Mouse (Mus musculus) forebrain, embryonic 16.5 days (tissue): ENCODE data around the gene Srebf2. TPM values are rescaled to one million over a fixed set of nuclear protein-coding genes. Genes with fewer than 3 reads are reported as not detected.
A peak's percentile ranks its signal among the peaks of the same experiment; 100 is the strongest.
"Not testable (repeated sequence)": the region's sequence is repeated elsewhere in the genome, so short reads cannot be mapped to it uniquely, and the experiment has no call there.

Experiments used
- ATAC-seq: fragments of 200-750 bp; cut with Nextera tagmentation; 2 replicates; pipeline ENCODE4 v1.8.0; 2017; ENCODE audit warnings: mild to moderate bottlenecking, moderate library complexity
- H3K27ac ChIP-seq: fragments of 300-500 bp; sonication (generic); 2 replicates; pipeline ENCODE4 v1.5.1; 2014; ENCODE audit warnings: low read length, control low read depth
- H3K27me3 ChIP-seq: fragments of 300-500 bp; sonication (generic); replicated peaks from 2 replicates; pipeline ENCODE4 v1.6.1; 2014; ENCODE audit warnings: low read length; ENCODE audit not compliant: control insufficient read depth, insufficient read depth
- H3K36me3 ChIP-seq: fragments of 300-500 bp; sonication (generic); 2 replicates; pipeline ENCODE4 v1.6.1; 2014; ENCODE audit not compliant: control insufficient read depth, insufficient read depth
- H3K4me1 ChIP-seq: fragments of 300-500 bp; sonication (generic); replicated peaks from 2 replicates; pipeline ENCODE4 v1.6.1; 2014; ENCODE audit warnings: low read length; ENCODE audit not compliant: control insufficient read depth, insufficient read depth
- H3K4me2 ChIP-seq: fragments of 300-500 bp; sonication (generic); 2 replicates; pipeline ENCODE4 v1.6.1; 2014; ENCODE audit warnings: mild to moderate bottlenecking, low read length, control low read depth
- H3K4me3 ChIP-seq: fragments of 300-500 bp; sonication (generic); replicated peaks from 2 replicates; pipeline ENCODE4 v1.5.1; 2014; ENCODE audit warnings: mild to moderate bottlenecking, low read length, control low read depth
- H3K9ac ChIP-seq: fragments of 300-500 bp; sonication (generic); replicated peaks from 2 replicates; pipeline ENCODE4 v1.6.1; 2014; ENCODE audit warnings: low read depth, low read length, control low read depth
- H3K9me3 ChIP-seq: fragments of 300-500 bp; sonication (generic); 2 replicates; pipeline ENCODE4 v1.6.1; 2016; ENCODE audit warnings: low read length; ENCODE audit not compliant: control insufficient read depth
- WGBS: fragments of 180-500 bp; shearing (Covaris S2); extraction: QIAGEN DNeasy Blood & Tissue Kit; methylation state at CpG from one replicate; pipeline ENCODE4 v1.1.7; 2014; 5-methylcytosine and 5-hydroxymethylcytosine counted together
- polyA plus RNA-seq: library from polyadenylated mRNA; unstranded; fragments of >200 nt; fragmentation: Nextera tagmentation; extraction: Ambion mirVana; gene quantifications from 2 replicates; pipeline ENCODE4 v1.2.1, GENCODE M21; 2015

Srebf2 gene
- polyA plus RNA-seq, 1 experiment from 2014 or later: 229 TPM

DNA sequence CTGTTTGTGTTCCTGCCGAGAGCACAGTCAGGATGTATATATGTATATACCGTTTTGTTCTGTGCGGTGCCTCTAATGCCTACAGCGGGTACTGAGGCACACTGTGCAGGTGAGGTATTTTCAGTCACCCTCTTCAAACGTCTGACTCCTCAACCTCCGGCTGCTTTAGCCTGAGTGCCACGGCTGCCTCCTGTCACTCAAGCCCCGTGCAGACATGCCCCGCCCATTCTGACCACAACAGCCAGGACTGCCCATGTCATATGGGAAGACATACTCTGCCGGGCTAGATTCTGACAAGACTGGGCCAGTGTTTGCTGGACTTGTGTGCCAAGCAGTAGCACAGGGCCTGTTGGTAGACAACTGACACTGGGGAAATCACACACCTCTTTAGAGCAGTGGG is 88.7 kb downstream of the Srebf2 start:
- no peak overlapping the region for H3K27ac ChIP-seq
- H3K36me3 ChIP-seq: no peaks in the 10 kb centered on the region
- no peak overlapping the region for H3K9ac ChIP-seq
- H3K27me3 ChIP-seq: no peaks in the 10 kb centered on the region
- peaks cover 9% of the 10 kb centered on the region for H3K4me1 ChIP-seq
- H3K9me3 ChIP-seq: no peaks in the 10 kb centered on the region
- no peak for ATAC-seq
- no peak overlapping the region for H3K4me3 ChIP-seq
- 73% methylated on average over 10 of the region's 10 CpGs for WGBS
- H3K4me2 ChIP-seq: no peak overlapping the region

DNA sequence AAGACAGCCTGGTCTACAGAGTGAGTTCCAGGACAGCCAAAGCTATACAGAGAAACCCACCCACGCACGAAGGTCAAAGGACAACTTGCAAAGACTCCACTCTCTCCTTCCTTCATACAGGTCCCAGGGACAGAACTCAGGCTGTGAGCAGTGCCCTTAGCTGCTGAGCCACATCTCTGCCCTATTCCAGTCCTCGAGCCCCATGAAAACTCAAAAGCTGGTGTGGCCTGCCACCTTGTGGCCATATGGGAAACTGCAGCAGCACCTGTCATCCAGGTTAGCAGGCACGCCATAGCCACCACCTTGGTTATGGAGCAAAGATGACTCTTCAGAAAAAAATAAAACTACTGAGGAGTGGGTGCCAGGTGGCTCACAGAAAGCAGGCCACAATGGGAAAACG is 89.6 kb downstream of the Srebf2 start:
- no peaks in the 10 kb centered on the region for H3K36me3 ChIP-seq
- H3K9ac ChIP-seq: no peak overlapping the region
- peaks cover 9% of the 10 kb centered on the region for H3K4me1 ChIP-seq
- no peak overlapping the region for H3K27ac ChIP-seq
- ATAC-seq: peak; percentile 74
- H3K9me3 ChIP-seq: no peaks in the 10 kb centered on the region
- WGBS: 18% methylated on average over 5 of the region's 5 CpGs
- H3K4me3 ChIP-seq: no peak overlapping the region
- no peak overlapping the region for H3K4me2 ChIP-seq
- H3K27me3 ChIP-seq: no peaks in the 10 kb centered on the region

DNA sequence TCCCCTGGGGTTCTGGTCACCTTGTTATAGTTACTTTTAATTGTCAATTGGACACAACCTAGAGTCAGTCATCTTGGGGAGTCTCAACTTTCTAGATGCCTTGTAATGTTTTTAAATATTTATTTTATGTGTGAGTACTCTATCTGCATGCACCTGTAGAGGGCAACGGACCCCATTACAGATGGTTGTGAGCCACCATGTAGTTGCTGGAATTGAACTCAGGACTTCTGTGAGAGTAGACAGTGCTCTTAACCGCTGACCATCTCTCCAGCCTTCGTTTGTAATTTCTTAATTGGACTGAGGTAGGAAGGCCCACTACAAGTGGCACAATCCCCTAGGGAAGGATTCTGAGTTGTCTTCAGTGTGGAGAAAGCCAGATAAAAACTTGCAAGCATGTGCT is 96.3 kb downstream of the Srebf2 start:
- no peaks in the 10 kb centered on the region for H3K27me3 ChIP-seq
- no peak overlapping the region for H3K27ac ChIP-seq
- H3K36me3 ChIP-seq: no peaks in the 10 kb centered on the region
- H3K4me3 ChIP-seq: peak overlapping the region; percentile 82
- H3K9me3 ChIP-seq: no peaks in the 10 kb centered on the region
- H3K9ac ChIP-seq: no peak overlapping the region; the same call in 1 of the 2 replicates
- peaks cover 7% of the 10 kb centered on the region for H3K4me1 ChIP-seq
- 63% methylated on average over 3 of the region's 3 CpGs for WGBS
- no peak for ATAC-seq
- peak overlapping the region; percentile 93 for H3K4me2 ChIP-seq

DNA sequence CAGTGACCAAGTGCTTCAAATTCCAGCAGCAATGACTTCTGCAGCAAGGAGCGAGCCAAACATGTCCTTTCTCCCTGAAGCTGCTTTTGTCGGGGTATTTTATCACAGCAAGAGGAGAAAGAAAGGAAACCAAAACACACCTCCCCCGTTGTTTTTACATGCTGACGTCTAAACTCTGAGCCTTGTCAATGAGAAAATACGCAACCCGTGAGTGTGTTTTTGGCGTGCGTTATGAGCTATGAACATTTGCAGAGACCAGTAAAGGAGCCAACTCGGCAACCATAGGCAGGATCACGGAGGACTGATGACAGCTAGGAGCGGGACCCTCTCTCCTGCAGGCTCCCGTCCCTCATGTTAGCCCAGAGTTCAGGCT is 96.7 kb downstream of the Srebf2 start:
- peak overlapping the region; percentile 82 for H3K4me3 ChIP-seq
- no peaks in the 10 kb centered on the region for H3K36me3 ChIP-seq
- H3K4me2 ChIP-seq: peak overlapping the region; percentile 93
- ATAC-seq: peak; percentile 18; the same call in 1 of the 2 replicates
- WGBS: 3% methylated on average over 12 of the region's 12 CpGs
- 0 out of 2 replicates have a peak overlapping the region, but pooled peaks have one; percentile 16 for H3K27ac ChIP-seq
- H3K9ac ChIP-seq: peak overlapping the region; percentile 63
- no peaks in the 10 kb centered on the region for H3K27me3 ChIP-seq
- H3K4me1 ChIP-seq: peaks cover 7% of the 10 kb centered on the region
- no peaks in the 10 kb centered on the region for H3K9me3 ChIP-seq

DNA sequence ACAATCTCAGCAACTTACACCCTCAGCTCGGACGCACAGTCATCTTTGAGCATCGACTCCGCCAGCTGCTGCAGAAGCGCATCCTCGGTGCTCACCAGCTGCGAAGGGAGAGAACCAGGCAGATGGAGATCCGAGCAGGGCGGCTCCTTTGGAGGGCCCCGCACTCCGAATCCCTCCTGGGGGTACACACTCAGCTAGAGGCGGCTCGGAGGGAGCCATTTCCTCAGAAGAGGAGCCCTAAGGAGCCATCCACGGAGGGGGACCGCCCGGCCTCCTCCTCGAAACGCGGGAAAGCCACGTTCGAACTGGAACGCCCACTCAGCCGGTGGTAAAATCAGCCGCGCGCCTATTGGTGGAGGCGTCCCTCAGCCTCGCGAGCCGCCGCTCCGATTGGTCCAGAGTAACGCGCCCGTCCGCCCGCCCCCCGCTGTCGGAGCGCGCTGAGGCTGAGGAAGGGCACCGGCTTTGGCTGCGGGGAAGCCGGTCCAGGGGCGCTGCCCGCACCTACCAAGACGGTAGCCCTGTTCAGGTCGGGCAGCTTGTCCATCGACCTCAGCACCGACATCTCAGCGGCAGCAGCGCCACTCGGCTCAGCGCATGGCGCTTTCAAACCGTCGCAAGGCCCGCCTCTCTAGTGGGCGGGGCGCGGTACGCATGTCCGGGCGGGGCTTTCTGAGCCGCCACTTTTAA is 97.3 kb downstream of the Srebf2 start, which contains the start of gene Cenpm:
TSS of gene Cenpm (minus strand) at position 634 of the 690 bp plus-strand sequence.
- Histone ChIP-seq H3K4me1 (peaks cover 7% of the 10 kb centered on the region), H3K9ac (peak within 1 kb of the TSS; percentile 63), H3K9me3 (no peaks in the 10 kb centered on the region), H3K27ac (peak within 1 kb of the TSS; percentile 81), H3K27me3 (no peaks in the 10 kb centered on the region), H3K4me3 (peak within 1 kb of the TSS; percentile 82), H3K36me3 (no peaks in the 10 kb centered on the region), H3K4me2 (peak within 1 kb of the TSS; percentile 93)
- under 1% methylated on average over 65 of the region's 65 CpGs for WGBS
- peak; percentile 99 for ATAC-seq

DNA sequence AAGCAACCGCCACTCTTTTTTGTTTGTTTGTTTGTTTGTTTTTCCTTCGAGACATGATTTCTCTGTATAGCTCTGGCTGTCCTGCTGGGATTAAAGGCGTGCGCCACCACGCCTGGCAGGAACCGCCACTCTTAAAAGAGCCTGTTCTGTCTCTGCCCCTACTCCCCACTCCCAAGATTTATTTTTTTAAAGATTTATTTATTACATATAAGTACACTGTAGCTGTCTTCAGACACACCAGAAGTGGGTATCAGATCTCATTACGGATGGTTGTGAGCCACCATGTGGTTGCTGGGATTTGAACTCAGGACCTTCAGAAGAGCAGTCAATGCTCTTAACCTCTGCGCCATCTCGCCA is 97.8 kb downstream of the Srebf2 start:
- peak overlapping the region; percentile 63 for H3K9ac ChIP-seq
- H3K27me3 ChIP-seq, H3K4me1 ChIP-seq, H3K9me3 ChIP-seq, ATAC-seq, H3K36me3 ChIP-seq: not testable (repeated sequence)
- H3K4me2 ChIP-seq: peak overlapping the region; percentile 93
- 23% methylated on average over 9 of the region's 9 CpGs for WGBS
- peak overlapping the region; percentile 82 for H3K4me3 ChIP-seq
- peak overlapping the region; percentile 81 for H3K27ac ChIP-seq

DNA sequence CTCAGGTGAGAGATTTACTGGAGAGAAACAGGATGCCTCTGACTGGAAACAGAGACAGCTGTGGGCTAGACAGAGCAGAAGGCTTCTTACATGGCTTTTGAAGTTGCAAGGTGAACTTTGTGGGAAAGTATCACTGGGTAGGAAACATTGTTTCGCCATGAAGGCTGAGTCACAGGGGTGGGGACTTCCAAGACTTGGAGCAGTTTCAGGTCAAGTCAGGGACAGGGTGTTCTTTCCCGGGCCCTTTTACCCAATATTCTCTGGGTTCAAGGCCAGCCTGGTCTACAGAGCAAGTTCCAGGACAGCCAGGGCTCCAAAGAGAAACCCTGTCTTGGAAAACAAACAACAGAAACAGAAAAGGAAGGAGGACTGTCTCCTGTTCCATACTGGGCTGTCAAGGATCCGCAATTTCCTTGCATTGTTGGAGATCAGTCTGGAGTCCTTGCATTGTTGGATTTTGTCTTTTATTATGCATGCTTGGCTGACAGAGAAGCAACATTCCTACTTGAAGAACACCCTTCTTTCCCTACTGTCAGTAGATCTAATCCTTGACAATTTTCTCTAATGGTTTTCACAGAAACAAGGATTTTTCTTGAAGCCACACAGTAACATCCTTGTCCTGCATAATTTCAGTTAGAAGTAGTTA is 100.3 kb downstream of the Srebf2 start:
- Histone ChIP-seq H3K4me2 (no peak overlapping the region), H3K27ac (no peak overlapping the region), H3K27me3 (no peaks in the 10 kb centered on the region), H3K36me3 (no peaks in the 10 kb centered on the region), H3K9me3 (no peaks in the 10 kb centered on the region), H3K4me3 (no peak overlapping the region), H3K4me1 (peaks cover 7% of the 10 kb centered on the region), H3K9ac (no peak overlapping the region)
- WGBS: 72% methylated on average over 3 of the region's 3 CpGs
- ATAC-seq: no peak

DNA sequence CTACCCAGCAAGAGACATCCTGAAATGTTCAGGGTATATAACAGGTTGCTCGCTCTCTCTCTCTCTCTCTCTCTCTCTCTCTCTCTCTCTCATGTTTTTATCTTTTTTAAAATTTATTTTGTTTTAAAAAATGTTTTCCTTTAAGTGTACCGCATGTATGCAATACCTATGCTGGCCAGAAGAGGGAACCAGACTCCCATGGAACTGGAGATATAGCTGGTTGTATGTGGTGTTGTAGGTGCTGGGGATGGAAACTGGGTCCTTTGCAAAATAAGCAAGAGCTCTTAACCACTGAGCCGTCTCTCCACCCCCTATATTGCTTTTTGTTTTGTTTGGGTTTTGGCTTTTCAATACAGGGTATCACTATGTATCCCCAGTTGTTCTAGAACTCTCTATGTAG is 104.6 kb downstream of the Srebf2 start:
- no peaks in the 10 kb centered on the region for H3K9me3 ChIP-seq
- H3K9ac ChIP-seq: no peak overlapping the region
- no peak for ATAC-seq
- H3K4me1 ChIP-seq: peaks cover 13% of the 10 kb centered on the region
- no peak overlapping the region for H3K27ac ChIP-seq
- H3K4me2 ChIP-seq: no peak overlapping the region
- H3K4me3 ChIP-seq: no peak overlapping the region
- 97% methylated on average over 3 of the region's 3 CpGs for WGBS
- no peaks in the 10 kb centered on the region for H3K27me3 ChIP-seq
- H3K36me3 ChIP-seq: no peaks in the 10 kb centered on the region

DNA sequence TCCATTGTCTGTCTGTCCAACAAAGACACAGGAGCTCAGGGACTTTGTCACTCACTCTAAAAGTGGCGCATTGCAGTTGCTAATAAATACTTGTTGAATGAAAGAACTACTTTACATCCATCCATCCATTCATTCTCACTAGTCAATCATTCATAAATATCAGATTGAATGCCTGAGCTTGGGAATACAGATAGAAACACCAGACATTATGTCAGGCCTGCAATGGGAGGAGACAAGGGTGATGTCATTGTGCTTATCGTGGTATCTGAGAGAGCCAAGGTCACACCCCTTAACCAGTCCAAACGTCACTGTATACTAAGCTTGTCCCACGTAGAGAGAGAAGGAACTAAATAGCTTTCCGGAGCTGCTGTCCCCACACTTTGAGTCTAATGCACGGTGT is 105.1 kb downstream of the Srebf2 start, which contains the start of gene 1500009C09Rik:
TSS of gene 1500009C09Rik (plus strand) at position 301 of the 400 bp plus-strand sequence.
- no peak within 1 kb of the TSS for H3K27ac ChIP-seq
- 91% methylated on average over 6 of the region's 6 CpGs for WGBS
- H3K9ac ChIP-seq: no peak within 1 kb of the TSS
- H3K9me3 ChIP-seq: no peaks in the 10 kb centered on the region
- peaks cover 18% of the 10 kb centered on the region for H3K4me1 ChIP-seq
- H3K27me3 ChIP-seq: no peaks in the 10 kb centered on the region
- no peak within 1 kb of the TSS for H3K4me2 ChIP-seq
- H3K4me3 ChIP-seq: no peak within 1 kb of the TSS
- no peak for ATAC-seq
- no peaks in the 10 kb centered on the region for H3K36me3 ChIP-seq
